Mouse (Mus musculus): ENCODE results near the gene Tfb2m.
A peak's percentile ranks its signal among the peaks of the same experiment; 100 is the strongest.

Tfb2m gene

GRCm38 (mm10) chr1:179545768-179546550 is at the start of gene Tfb2m, which contains the start of gene Cnst:
Gene Tfb2m (minus strand): TSS chr1:179546267.
Gene Cnst (plus strand): TSS chr1:179546370.
- DNase-seq (ENCODE audit: low read depth, low spot score) = peak; percentile 95

- DNase-seq (ENCODE audit: low read depth, low spot score) = no peak
Observed at GRCm38 (mm10) chr1:179592972-179593371, 46.9 kb upstream of the Tfb2m start.

GRCm38 (mm10) chr1:179592143-179592542 is 46.1 kb upstream of the Tfb2m start:
- no peak for DNase-seq (ENCODE audit: low read depth, low spot score)

- DNase-seq (ENCODE audit: low read depth, low spot score) = peak; percentile 28
Observed at GRCm38 (mm10) chr1:179591639-179592038, 45.6 kb upstream of the Tfb2m start.

GRCm38 (mm10) chr1:179588230-179588629 is 42.2 kb upstream of the Tfb2m start:
- DNase-seq (ENCODE audit: low read depth, low spot score) = no peak

- no peak for DNase-seq (ENCODE audit: low read depth, low spot score)
Observed at GRCm38 (mm10) chr1:179586430-179587095, 40.5 kb upstream of the Tfb2m start.

GRCm38 (mm10) chr1:179585646-179586045 is 39.6 kb upstream of the Tfb2m start:
- DNase-seq (ENCODE audit: low read depth, low spot score) = no peak

- DNase-seq (ENCODE audit: low read depth, low spot score) = no peak
Observed at GRCm38 (mm10) chr1:179584220-179584619, 38.2 kb upstream of the Tfb2m start.

- no peak for DNase-seq (ENCODE audit: low read depth, low spot score)
Observed at GRCm38 (mm10) chr1:179583090-179583489, 37.0 kb upstream of the Tfb2m start.

- DNase-seq (ENCODE audit: low read depth, low spot score) = no peak
Observed at GRCm38 (mm10) chr1:179582021-179582433, 36.0 kb upstream of the Tfb2m start.

- no peak for DNase-seq (ENCODE audit: low read depth, low spot score)
Observed at GRCm38 (mm10) chr1:179581422-179581821, 35.4 kb upstream of the Tfb2m start.

- no peak for DNase-seq (ENCODE audit: low read depth, low spot score)
Observed at GRCm38 (mm10) chr1:179580200-179580599, 34.1 kb upstream of the Tfb2m start.

- DNase-seq (ENCODE audit: low read depth, low spot score) = no peak
Observed at GRCm38 (mm10) chr1:179578625-179579024, 32.6 kb upstream of the Tfb2m start.

GRCm38 (mm10) chr1:179573650-179574206 is 27.7 kb upstream of the Tfb2m start:
- no peak for DNase-seq (ENCODE audit: low read depth, low spot score)

- no peak for DNase-seq (ENCODE audit: low read depth, low spot score)
Observed at GRCm38 (mm10) chr1:179571686-179572085, 25.6 kb upstream of the Tfb2m start.

- DNase-seq (ENCODE audit: low read depth, low spot score) = no peak
Observed at GRCm38 (mm10) chr1:179570482-179570881, 24.4 kb upstream of the Tfb2m start.

- DNase-seq (ENCODE audit: low read depth, low spot score) = no peak
Observed at GRCm38 (mm10) chr1:179568690-179569398, 22.8 kb upstream of the Tfb2m start.

- DNase-seq (ENCODE audit: low read depth, low spot score) = no peak
Observed at GRCm38 (mm10) chr1:179567558-179567957, 21.5 kb upstream of the Tfb2m start.

- DNase-seq (ENCODE audit: low read depth, low spot score) = no peak
Observed at GRCm38 (mm10) chr1:179563926-179564325, 17.9 kb upstream of the Tfb2m start.

- DNase-seq (ENCODE audit: low read depth, low spot score) = no peak
Observed at GRCm38 (mm10) chr1:179563211-179563610, 17.1 kb upstream of the Tfb2m start.

- no peak for DNase-seq (ENCODE audit: low read depth, low spot score)
Observed at GRCm38 (mm10) chr1:179560845-179561430, 14.9 kb upstream of the Tfb2m start.
